Mouse (Mus musculus) R1 (cell line): ENCODE results near the gene Junb.

Experiments
- DNase-seq: peaks from one replicate; pipeline ENCODE4 v3.0.0-alpha.2; 2018; ENCODE audit warnings: low read depth, low spot score

Junb gene

GRCm38 (mm10) chr8:84973803-84974542, 4.5 kb downstream of the Junb start:
- peak; percentile 83 for DNase-seq

- DNase-seq = no peak
These were observed 5.4 kb downstream of the Junb start for GRCm38 (mm10) chr8:84973079-84973478.

- no peak for DNase-seq
These were observed 7.6 kb downstream of the Junb start for GRCm38 (mm10) chr8:84970913-84971312.

GRCm38 (mm10) chr8:84970135-84970790, 8.3 kb downstream of the Junb start:
- peak; percentile 32 for DNase-seq

GRCm38 (mm10) chr8:84969241-84970134, 9.0 kb downstream of the Junb start, which contains the start of the genes Gm49661, Prdx2 and Rnaseh2a:
Gene Gm49661, minus strand, starts transcription at chr8:84969433.
Gene Prdx2, plus strand, starts transcription at chr8:84969587.
Gene Rnaseh2a, minus strand, starts transcription at chr8:84969767.
- DNase-seq = peak; percentile 83

GRCm38 (mm10) chr8:84968650-84969049, 9.9 kb downstream of the Junb start:
- DNase-seq = no peak

- no peak for DNase-seq
These were observed 10.8 kb downstream of the Junb start for GRCm38 (mm10) chr8:84967532-84968304.

- peak; percentile 59 for DNase-seq
These were observed 11.9 kb downstream of the Junb start for GRCm38 (mm10) chr8:84966603-84967002.

- DNase-seq = peak; percentile 99
These were observed 12.7 kb downstream of the Junb start for GRCm38 (mm10) chr8:84965731-84966291.

- DNase-seq = peak; percentile 27
These were observed 14.6 kb downstream of the Junb start for GRCm38 (mm10) chr8:84963952-84964351.

GRCm38 (mm10) chr8:84959811-84960210, 18.7 kb downstream of the Junb start:
- no peak for DNase-seq

- peak; percentile 94 for DNase-seq
These were observed 21.8 kb downstream of the Junb start for GRCm38 (mm10) chr8:84956768-84957167.

GRCm38 (mm10) chr8:84952612-84953255, 25.8 kb downstream of the Junb start:
- peak; percentile 90 for DNase-seq

GRCm38 (mm10) chr8:84949753-84950152, 28.8 kb downstream of the Junb start:
- DNase-seq = peak; percentile 64

GRCm38 (mm10) chr8:84947241-84947545, 31.3 kb downstream of the Junb start:
- DNase-seq = no peak

GRCm38 (mm10) chr8:84946528-84947240, 31.8 kb downstream of the Junb start, which contains the start of gene Rtbdn:
Gene Rtbdn, plus strand, starts transcription at chr8:84946991.
- DNase-seq = no peak

GRCm38 (mm10) chr8:84945633-84946527, 32.6 kb downstream of the Junb start:
- DNase-seq = peak; percentile 73

GRCm38 (mm10) chr8:84945235-84945632, 33.3 kb downstream of the Junb start:
- DNase-seq = no peak
